Mouse (Mus musculus): ENCODE data around the gene Sfmbt2. TPM values are rescaled to one million over a fixed set of nuclear protein-coding genes. Genes with fewer than 3 reads are reported as not detected.

Sfmbt2 gene
- 2.6 and 2.8 TPM in 2 replicates for polyA plus RNA-seq (2012; rRNA removed)

GRCm38 (mm10) chr2:10370176-10370575, at the start of gene Sfmbt2:
TSS of gene Sfmbt2 (plus strand) at chr2:10370510.

Other genes starting within 250 kb of the Sfmbt2 start
- gene Itih2, start 239.1 kb upstream of the Sfmbt2 start, polyA plus RNA-seq (2012; rRNA removed), result 2.8 and 3.1 TPM in 2 replicates
- gene Itih5, start 216.9 kb upstream of the Sfmbt2 start, polyA plus RNA-seq (2012; rRNA removed), result 5.9 and 7.0 TPM in 2 replicates